Mouse (Mus musculus) hindbrain, embryonic 15.5 days (tissue): ENCODE measurements around the gene Pgls. TPM values are rescaled to one million over a fixed set of nuclear protein-coding genes. Genes with fewer than 3 reads are reported as not detected.
A peak's percentile ranks its signal among the peaks of the same experiment; 100 is the strongest.

Source experiments
- ATAC-seq: fragments of 200-750 bp; cut with Nextera tagmentation; 2 replicates; pipeline ENCODE4 v1.8.0; 2017; ENCODE audit warnings: low read depth, moderate number of reproducible peaks, moderate TSS enrichment; ENCODE audit not compliant: low FRiP score
- H3K27ac ChIP-seq: fragments of 300-500 bp; sonication (generic); replicated peaks from 2 replicates; pipeline ENCODE4 v1.5.1; 2015; ENCODE audit warnings: mild to moderate bottlenecking, inconsistent platforms
- H3K27me3 ChIP-seq: fragments of 300-500 bp; sonication (generic); 2 replicates; pipeline ENCODE4 v1.6.1; 2015; ENCODE audit warnings: control low read depth, inconsistent platforms
- H3K36me3 ChIP-seq: fragments of 300-500 bp; sonication (generic); 2 replicates; pipeline ENCODE4 v1.6.1; 2015; ENCODE audit warnings: control low read depth, inconsistent platforms
- H3K4me1 ChIP-seq: fragments of 300-500 bp; sonication (generic); replicated peaks from 2 replicates; pipeline ENCODE4 v1.6.1; 2015; ENCODE audit warnings: control low read depth, inconsistent platforms
- H3K4me2 ChIP-seq: fragments of 300-500 bp; sonication (generic); 2 replicates; pipeline ENCODE4 v1.6.1; 2015; ENCODE audit warnings: moderate library complexity, mild to moderate bottlenecking, inconsistent platforms
- H3K4me3 ChIP-seq: fragments of 300-500 bp; sonication (generic); 2 replicates; pipeline ENCODE4 v1.5.1; 2015; ENCODE audit warnings: mild to moderate bottlenecking, inconsistent platforms
- H3K9ac ChIP-seq: fragments of 300-500 bp; sonication (generic); 2 replicates; pipeline ENCODE4 v1.6.1; 2015; ENCODE audit warnings: inconsistent platforms
- H3K9me3 ChIP-seq: fragments of 300-500 bp; sonication (generic); 2 replicates; pipeline ENCODE4 v1.6.1; 2016; ENCODE audit warnings: control low read depth, inconsistent platforms
- WGBS: fragments of 180-500 bp; shearing (Covaris S2); methylation state at CpG from one replicate; pipeline ENCODE4 v1.1.7; 2015; 5-methylcytosine and 5-hydroxymethylcytosine counted together
- polyA plus RNA-seq: library from polyadenylated mRNA; unstranded; fragments of >200 nt; fragmentation: Nextera tagmentation; extraction: Ambion mirVana; gene quantifications from 2 replicates; pipeline ENCODE4 v1.2.1, GENCODE M21; 2015

Gene Pgls
- polyA plus RNA-seq, 1 experiment from 2014 or later = 233 TPM

DNA sequence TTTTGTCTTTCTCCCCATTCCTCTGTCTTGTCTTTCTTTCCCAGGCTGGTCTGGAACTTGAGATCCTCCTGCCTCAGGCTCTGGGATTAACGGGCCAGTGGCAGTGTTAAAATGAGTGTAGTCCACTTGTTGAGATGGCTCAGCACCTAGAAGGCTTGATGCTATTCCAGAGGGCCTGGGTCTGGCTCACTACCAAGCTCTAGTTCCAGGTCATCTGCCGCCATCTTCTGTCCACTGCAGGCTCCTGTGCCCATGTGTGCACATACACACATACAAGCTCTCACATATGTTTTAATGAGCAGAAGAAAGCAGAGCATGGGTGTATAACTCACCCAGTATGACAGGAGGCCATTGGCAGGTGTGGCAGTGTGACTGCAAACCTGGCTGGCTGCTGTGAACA is 19.9 kb upstream of the Pgls start:
- no peaks in the 10 kb centered on the region for H3K9me3 ChIP-seq
- peaks cover 40% of the 10 kb centered on the region for H3K4me1 ChIP-seq
- H3K27me3 ChIP-seq = no peaks in the 10 kb centered on the region
- ATAC-seq = no peak
- WGBS = 82% methylated on average over 2 of the region's 2 CpGs
- peak overlapping the region; percentile 4; the same call in 1 of the 2 replicates for H3K4me3 ChIP-seq
- H3K36me3 ChIP-seq = no peaks in the 10 kb centered on the region
- H3K27ac ChIP-seq = peak overlapping the region; percentile 70
- H3K9ac ChIP-seq = no peak overlapping the region
- H3K4me2 ChIP-seq = peak overlapping the region; percentile 90

DNA sequence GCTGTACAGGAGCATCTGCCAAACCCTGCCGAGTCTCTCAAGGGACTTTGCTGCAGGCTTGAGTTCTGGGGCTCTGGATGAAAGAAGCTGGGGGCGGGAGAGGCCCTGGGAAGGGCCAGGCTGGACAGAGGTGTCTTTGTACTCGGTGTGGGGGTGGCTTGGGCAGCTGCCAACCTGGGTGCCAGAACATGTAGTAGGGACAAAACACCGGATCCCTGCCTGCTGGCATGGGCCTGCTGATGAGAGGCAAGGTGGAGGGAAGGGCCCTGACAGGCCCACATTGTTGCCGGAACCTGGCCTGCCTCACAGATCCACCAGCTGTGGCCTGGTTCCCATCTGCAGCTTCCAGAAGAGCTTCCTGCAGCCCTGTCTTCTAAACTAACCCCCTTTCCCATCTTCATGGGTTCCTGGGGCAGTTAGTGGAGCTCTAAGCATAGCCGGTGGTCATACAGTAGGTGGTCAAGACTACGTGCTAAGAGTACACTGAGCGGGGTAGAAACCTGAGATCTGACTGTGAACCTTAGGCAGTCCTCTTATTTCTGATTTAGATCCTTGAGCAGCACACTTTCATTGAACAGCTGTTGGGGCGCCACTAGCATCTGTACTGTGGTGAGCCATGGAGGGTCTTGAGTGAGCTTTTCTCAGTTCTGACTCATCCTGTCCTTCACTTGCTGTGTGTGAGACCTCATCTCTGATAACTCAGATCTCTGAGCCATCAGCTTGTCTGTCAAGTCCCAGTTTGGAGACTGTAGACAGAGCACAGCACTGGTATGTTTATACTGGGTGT is 18.9 kb upstream of the Pgls start:
- H3K36me3 ChIP-seq = no peaks in the 10 kb centered on the region
- peak overlapping the region; percentile 90 for H3K4me2 ChIP-seq
- ATAC-seq = no peak
- no peak overlapping the region for H3K9ac ChIP-seq
- no peaks in the 10 kb centered on the region for H3K27me3 ChIP-seq
- no peak overlapping the region for H3K4me3 ChIP-seq
- H3K4me1 ChIP-seq = peaks cover 40% of the 10 kb centered on the region
- H3K9me3 ChIP-seq = no peaks in the 10 kb centered on the region
- WGBS = 62% methylated on average over 9 of the region's 9 CpGs
- peak overlapping the region; percentile 70 for H3K27ac ChIP-seq

- WGBS = 64% methylated on average over 7 of the region's 7 CpGs
- no peaks in the 10 kb centered on the region for H3K9me3 ChIP-seq
- peaks cover 29% of the 10 kb centered on the region for H3K4me1 ChIP-seq
- H3K36me3 ChIP-seq = no peaks in the 10 kb centered on the region
- no peak for ATAC-seq
- H3K4me3 ChIP-seq = no peak overlapping the region
- H3K4me2 ChIP-seq = no peak overlapping the region
- H3K27ac ChIP-seq = 0 out of 2 replicates have a peak overlapping the region, but pooled peaks have one; percentile 19
- no peaks in the 10 kb centered on the region for H3K27me3 ChIP-seq
- H3K9ac ChIP-seq = no peak overlapping the region
Measured at GRCm38 (mm10) chr8:71574426-71574825, 17.6 kb upstream of the Pgls start.

- no peak overlapping the region for H3K27ac ChIP-seq
- H3K4me2 ChIP-seq = no peak overlapping the region
- H3K9me3 ChIP-seq = no peaks in the 10 kb centered on the region
- no peaks in the 10 kb centered on the region for H3K36me3 ChIP-seq
- H3K9ac ChIP-seq = no peak overlapping the region
- peaks cover 33% of the 10 kb centered on the region for H3K4me1 ChIP-seq
- 71% methylated on average over 1 of the region's 1 CpGs for WGBS
- no peaks in the 10 kb centered on the region for H3K27me3 ChIP-seq
- no peak overlapping the region for H3K4me3 ChIP-seq
- ATAC-seq = no peak
Measured at GRCm38 (mm10) chr8:71575020-71575419, 17.0 kb upstream of the Pgls start.

DNA sequence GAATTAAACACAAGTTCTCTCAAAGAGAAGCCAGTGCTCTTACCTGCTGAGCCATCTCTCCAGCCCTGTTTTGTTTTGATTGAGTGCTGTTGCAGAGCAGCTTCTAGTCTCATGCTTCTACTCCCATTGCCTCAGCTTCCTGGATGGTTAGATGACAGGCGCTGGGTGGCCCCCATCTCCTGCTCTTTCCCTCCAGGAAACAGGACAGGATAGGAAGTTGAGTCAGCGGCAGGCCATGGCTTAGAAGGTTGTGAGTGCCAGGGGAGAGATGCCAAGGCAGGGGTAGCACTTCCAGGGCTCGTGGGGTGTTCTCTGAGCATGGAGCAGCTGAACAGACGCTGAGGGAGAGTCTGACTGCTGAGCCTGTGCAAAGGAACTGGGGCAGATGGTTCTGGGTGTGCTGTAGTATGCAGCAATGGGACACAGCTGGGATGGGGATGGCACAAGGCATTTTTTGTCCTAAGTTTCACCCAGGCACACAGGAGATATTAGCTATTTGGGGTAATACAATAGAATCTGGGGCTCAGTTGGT is 14.1 kb upstream of the Pgls start:
- ATAC-seq = no peak
- H3K27me3 ChIP-seq = no peaks in the 10 kb centered on the region
- peaks cover 11% of the 10 kb centered on the region for H3K4me1 ChIP-seq

GRCm38 (mm10) chr8:71579009-71579408 is 13.0 kb upstream of the Pgls start:
- Histone ChIP-seq H3K27me3 (no peaks in the 10 kb centered on the region), H3K4me3 (no peak overlapping the region), H3K36me3 (peaks cover 20% of the 10 kb centered on the region), H3K9me3 (no peaks in the 10 kb centered on the region), H3K4me2 (no peak overlapping the region), H3K27ac (no peak overlapping the region), H3K4me1 (peaks cover 6% of the 10 kb centered on the region; the same call in 1 of the 2 replicates), H3K9ac (no peak overlapping the region)
- WGBS = 84% methylated on average over 1 of the region's 1 CpGs
- ATAC-seq = no peak

More for the DNA sequence above, 14.1 kb upstream of the Pgls start:
- H3K9ac ChIP-seq = no peak overlapping the region
- 82% methylated on average over 4 of the region's 4 CpGs for WGBS
- no peak overlapping the region for H3K27ac ChIP-seq
- no peaks in the 10 kb centered on the region for H3K9me3 ChIP-seq
- H3K4me2 ChIP-seq = no peak overlapping the region
- H3K4me3 ChIP-seq = no peak overlapping the region
- peaks cover 17% of the 10 kb centered on the region for H3K36me3 ChIP-seq

- ATAC-seq = no peak
- H3K4me1 ChIP-seq = peaks cover 6% of the 10 kb centered on the region; the same call in 1 of the 2 replicates
- H3K9ac ChIP-seq = no peak overlapping the region
- H3K36me3 ChIP-seq = peaks cover 24% of the 10 kb centered on the region
- 0 out of 2 replicates have a peak overlapping the region, but pooled peaks have one; percentile 31 for H3K27ac ChIP-seq
- no peak overlapping the region for H3K4me3 ChIP-seq
- no peak overlapping the region for H3K4me2 ChIP-seq
- no peaks in the 10 kb centered on the region for H3K9me3 ChIP-seq
- H3K27me3 ChIP-seq = no peaks in the 10 kb centered on the region
- WGBS = 82% methylated on average over 14 of the region's 14 CpGs
Measured at GRCm38 (mm10) chr8:71579476-71579875, 12.5 kb upstream of the Pgls start.

GRCm38 (mm10) chr8:71580201-71580600 is 11.8 kb upstream of the Pgls start:
- ATAC-seq = no peak; the same call in 1 of the 2 replicates
- no peaks in the 10 kb centered on the region for H3K27me3 ChIP-seq
- WGBS = 25% methylated on average over 9 of the region's 9 CpGs

GRCm38 (mm10) chr8:71586891-71587290 is 5.1 kb upstream of the Pgls start:
- WGBS = 80% methylated on average over 2 of the region's 2 CpGs
- Histone ChIP-seq H3K9me3 (no peaks in the 10 kb centered on the region), H3K4me3 (no peak overlapping the region), H3K27ac (no peak overlapping the region), H3K9ac (no peak overlapping the region), H3K4me2 (no peak overlapping the region), H3K36me3 (peaks cover 33% of the 10 kb centered on the region), H3K27me3 (no peaks in the 10 kb centered on the region), H3K4me1 (peaks cover 10% of the 10 kb centered on the region)
- ATAC-seq = no peak

More at GRCm38 (mm10) chr8:71580201-71580600, 11.8 kb upstream of the Pgls start:
- no peak overlapping the region for H3K27ac ChIP-seq
- H3K9me3 ChIP-seq = no peaks in the 10 kb centered on the region
- H3K9ac ChIP-seq = no peak overlapping the region
- H3K4me2 ChIP-seq = no peak overlapping the region
- H3K36me3 ChIP-seq = peaks cover 32% of the 10 kb centered on the region
- no peak overlapping the region for H3K4me3 ChIP-seq
- peaks cover 6% of the 10 kb centered on the region; the same call in 1 of the 2 replicates for H3K4me1 ChIP-seq

DNA sequence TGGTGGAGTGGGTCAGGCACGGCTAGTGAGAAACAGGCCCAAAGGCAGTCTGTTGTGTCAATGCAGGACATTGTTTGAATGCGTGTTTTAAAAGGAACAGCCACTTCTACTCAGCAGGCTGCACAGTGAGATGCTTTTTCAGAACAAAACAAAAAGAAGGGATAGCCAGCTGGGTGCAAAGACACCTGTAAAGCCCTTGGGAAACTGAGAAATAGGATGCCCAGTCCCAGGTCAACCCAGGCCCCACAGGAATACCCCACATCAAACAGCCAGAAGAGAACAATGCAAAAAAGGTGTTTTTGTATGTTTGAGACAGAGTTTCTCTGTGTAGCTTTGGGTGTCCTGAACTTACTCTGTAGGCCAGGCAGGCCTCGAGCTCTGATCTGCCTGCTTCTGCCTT is 3.2 kb upstream of the Pgls start:
- Histone ChIP-seq H3K4me1 (peaks cover 23% of the 10 kb centered on the region), H3K36me3 (peaks cover 29% of the 10 kb centered on the region), H3K9ac (no peak overlapping the region), H3K27me3 (no peaks in the 10 kb centered on the region), H3K27ac (no peak overlapping the region), H3K9me3 (no peaks in the 10 kb centered on the region), H3K4me2 (no peak overlapping the region), H3K4me3 (no peak overlapping the region)
- WGBS = 60% methylated on average over 3 of the region's 3 CpGs
- no peak for ATAC-seq

GRCm38 (mm10) chr8:71591017-71591416 is 959 bp upstream of the Pgls start:
- H3K36me3 ChIP-seq = peaks cover 7% of the 10 kb centered on the region
- no peak for ATAC-seq

GRCm38 (mm10) chr8:71592374-71593170 is 596 bp downstream of the Pgls start:
- Histone ChIP-seq H3K9me3 (no peaks in the 10 kb centered on the region), H3K27ac (peak overlapping the region; percentile 99), H3K27me3 (no peaks in the 10 kb centered on the region), H3K4me3 (peak overlapping the region; percentile 83), H3K4me2 (peak overlapping the region; percentile 97), H3K4me1 (peaks cover 34% of the 10 kb centered on the region), H3K9ac (peak overlapping the region; percentile 94), H3K36me3 (no peaks in the 10 kb centered on the region)
- ATAC-seq = peak; percentile 77
- WGBS = 5% methylated on average over 60 of the region's 60 CpGs

More at GRCm38 (mm10) chr8:71591017-71591416, 959 bp upstream of the Pgls start:
- Histone ChIP-seq H3K9ac (peak overlapping the region; percentile 94), H3K4me1 (peaks cover 33% of the 10 kb centered on the region), H3K4me3 (peak overlapping the region; percentile 83), H3K27ac (peak overlapping the region; percentile 99), H3K4me2 (peak overlapping the region; percentile 97), H3K27me3 (no peaks in the 10 kb centered on the region), H3K9me3 (no peaks in the 10 kb centered on the region)
- WGBS = 27% methylated on average over 5 of the region's 5 CpGs
